Mouse (Mus musculus) small intestine, adult 10 weeks (tissue): Measurements from ENCODE around the gene Hdgfl2. TPM values are rescaled to one million over a fixed set of nuclear protein-coding genes. Genes with fewer than 3 reads are reported as not detected.

ENCODE experiments used
- polyA plus RNA-seq: library from polyadenylated mRNA; stranded (reverse); fragments of 350-450 nt; fragmentation: Illumina TruSeq; extraction: RNeasy Lipid Tissue Mini Kit (QIAGEN cat#74804); gene quantifications from one replicate; pipeline ENCODE4 v1.2.3, GENCODE M21; 2014; ENCODE audit warnings: low replicate concordance

Hdgfl2 gene
- 2.2 TPM for polyA plus RNA-seq

DNA sequence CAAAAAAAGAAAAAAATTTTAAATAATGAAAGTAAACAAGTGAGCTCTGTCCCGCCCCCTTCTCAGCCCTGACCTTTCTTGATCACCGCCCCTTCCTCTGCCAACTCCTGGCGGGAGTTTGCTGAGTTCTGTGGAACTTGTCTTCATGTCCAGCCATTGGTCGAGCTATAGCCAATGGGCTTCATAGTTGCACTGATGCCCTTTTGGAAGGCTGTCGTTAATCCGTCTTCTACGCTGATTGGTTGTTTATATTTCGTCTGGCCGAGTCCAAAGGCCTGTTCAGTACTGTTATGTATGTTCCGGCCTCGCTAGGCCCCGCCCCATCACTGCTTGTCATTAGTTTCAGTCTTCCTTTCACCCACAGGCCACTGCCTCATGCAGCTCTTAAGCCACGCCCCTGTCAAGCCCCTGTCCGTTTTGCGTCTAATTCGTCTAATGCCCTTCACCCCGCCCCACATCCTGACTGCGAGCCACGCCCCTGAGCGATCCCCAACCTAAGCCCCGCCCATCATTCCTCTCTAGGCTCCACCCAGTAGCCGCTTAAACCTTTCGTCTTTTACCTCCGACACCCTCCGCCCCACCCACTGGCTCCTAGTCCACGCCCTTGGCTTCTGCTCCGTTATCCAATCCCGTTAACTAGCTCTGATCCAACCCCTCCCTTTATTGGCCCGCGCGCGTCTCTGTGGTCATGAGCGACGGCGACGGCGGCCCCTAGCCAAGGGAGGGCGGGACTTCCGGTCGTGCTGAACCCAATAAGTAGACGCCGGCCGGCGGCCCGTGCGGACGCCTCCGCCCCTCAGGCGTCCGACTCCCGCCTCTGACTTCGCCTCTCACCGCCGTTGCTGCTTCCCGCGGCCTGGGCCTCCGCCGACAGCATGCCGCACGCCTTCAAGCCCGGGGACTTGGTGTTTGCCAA is at the start of gene Hdgfl2:
Gene Hdgfl2 (plus strand): TSS at position 755 of the 916 bp plus-strand sequence.

DNA sequence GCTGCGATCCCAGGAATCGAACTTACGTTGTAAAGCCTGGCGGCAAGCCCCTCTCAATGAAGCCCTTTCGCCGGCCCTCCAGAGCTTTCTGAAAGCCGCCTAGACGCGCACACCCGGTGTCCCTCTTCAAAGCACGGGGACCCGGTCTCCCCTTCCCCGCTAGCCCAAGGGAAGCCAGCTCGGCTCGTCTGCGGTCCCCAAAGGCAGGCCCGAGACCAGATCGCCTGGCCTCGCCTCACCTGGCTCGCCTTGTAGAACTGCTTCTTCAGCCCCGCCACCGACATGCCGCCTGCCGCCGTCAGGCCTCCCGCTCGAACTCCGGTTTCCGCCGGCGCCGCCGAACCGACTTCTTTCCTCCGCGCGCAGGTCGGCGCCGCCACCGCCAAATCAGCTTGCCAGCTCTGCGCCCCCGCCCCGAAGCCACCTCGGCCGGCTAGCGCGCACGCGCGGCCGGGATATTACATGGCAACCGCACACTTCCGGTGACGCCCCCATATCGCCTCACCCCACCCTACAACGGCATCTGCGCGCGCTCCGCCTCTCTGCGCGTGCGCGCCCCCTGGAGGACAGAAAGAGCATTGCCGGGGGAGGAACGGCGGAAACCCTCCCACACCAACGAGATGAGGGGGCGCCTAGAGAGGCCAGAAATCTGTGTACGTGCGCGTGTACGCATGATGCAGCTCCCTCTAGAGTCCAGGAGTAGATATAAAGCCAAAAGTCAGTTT is 43.1 kb upstream of the Hdgfl2 start, which contains the start of gene Sh3gl1:
Gene Sh3gl1 (minus strand): TSS at position 460 of the 725 bp plus-strand sequence.

DNA sequence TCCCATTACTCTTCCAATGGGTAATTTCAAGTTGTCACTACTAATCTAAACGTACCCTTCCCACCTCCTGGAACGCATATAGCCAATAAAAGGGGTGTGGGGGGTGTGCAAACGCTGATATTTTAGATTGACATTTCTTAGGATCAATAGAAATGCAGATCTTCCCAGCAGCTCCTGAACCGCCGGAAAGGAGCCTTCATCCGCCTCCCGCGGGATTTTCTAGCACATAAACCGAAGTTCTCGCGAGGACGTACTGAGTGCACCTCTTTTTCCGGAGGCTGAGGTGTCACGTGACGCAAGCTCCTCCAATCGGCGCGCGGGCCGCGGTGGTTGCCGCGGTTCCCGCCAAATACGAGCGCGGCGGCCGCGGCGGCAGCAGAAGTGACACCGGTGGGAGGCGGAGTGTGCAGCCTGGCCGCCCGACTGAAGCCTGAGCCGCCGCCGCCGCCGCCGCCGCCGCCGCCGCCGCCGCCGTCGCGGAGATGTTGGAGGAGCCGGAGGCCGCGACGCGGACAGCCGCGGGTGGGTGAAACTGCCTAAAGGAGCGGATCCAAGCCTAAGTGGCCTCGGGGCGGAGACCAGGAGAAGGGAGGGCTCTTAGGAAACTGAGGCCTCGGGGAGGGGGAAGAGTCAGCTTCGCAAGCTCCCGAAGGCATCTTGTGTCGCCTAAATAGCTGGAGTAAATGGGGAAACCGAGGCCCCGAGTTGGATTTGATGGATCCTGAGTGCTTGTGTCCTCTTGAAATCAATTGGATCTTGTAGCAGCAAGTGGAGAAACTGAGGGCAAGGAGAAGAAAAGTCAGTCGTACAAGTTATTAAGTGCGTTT is 39.2 kb upstream of the Hdgfl2 start, which contains the start of gene Chaf1a:
Gene Chaf1a (plus strand): TSS at position 410 of the 827 bp plus-strand sequence.

DNA sequence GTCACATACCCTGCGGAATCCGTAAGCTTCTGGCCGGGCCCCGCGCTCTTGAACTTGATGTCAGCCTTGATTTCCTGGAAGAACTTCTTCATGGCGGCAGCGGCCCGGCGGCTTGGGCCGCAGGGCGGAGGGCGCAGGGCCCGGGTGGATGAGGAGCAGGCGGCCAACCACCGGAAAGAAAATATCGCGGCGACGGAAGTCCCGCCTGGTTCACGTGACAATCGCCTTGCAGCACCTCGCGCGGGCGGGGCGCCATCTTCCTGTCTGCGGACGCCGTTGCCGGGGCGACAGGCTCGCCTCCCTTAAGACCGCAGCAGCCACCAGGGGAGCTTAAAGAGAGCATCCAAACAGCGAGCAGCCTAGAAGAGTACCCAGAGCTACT is 4.6 kb upstream of the Hdgfl2 start, which contains the start of gene Ubxn6:
Gene Ubxn6 (minus strand): TSS at position 202 of the 382 bp plus-strand sequence.

DNA sequence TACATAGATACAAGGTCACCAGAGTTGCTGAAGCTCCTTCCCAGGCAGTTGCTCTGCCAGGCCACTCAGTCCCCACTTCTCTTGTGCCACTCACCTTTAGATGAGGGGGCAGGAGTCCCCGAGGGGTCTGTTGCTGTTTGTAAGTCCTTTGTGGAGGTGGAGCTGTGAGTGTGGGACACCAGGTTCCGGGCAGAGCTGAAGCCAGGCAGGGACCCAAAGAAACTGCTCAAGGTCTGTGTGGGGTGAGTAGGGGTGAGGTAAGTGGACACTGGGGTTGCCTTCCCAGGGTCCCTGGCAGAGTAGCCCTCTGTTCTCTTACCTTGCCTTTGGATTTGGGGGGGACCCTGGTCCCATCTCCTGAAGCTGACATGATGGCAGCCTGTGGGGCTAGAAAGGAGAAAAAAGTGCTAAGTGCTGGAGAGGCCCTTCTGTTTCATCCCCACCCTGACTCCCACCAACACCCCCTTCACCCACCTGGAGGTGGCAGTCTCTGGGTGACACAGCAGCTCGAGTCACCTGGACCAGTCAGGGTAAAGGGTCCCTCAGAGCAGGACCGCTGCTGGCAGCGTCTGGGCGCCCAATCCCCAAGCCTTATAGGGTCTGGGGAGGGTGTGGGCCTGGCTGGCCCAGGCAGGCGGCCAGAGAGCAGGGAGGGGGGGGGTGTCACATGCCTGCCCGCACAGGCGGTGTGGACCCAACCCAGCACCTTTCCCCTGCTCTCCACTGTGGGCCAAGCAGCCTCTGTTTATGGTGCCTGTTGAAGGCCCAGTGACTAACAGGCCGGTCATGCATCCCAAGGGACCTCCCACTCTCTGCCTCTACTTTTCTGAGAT is 30.0 kb downstream of the Hdgfl2 start, which contains the start of gene Plin4:
Gene Plin4 (minus strand): TSS at position 585 of the 833 bp plus-strand sequence.

DNA sequence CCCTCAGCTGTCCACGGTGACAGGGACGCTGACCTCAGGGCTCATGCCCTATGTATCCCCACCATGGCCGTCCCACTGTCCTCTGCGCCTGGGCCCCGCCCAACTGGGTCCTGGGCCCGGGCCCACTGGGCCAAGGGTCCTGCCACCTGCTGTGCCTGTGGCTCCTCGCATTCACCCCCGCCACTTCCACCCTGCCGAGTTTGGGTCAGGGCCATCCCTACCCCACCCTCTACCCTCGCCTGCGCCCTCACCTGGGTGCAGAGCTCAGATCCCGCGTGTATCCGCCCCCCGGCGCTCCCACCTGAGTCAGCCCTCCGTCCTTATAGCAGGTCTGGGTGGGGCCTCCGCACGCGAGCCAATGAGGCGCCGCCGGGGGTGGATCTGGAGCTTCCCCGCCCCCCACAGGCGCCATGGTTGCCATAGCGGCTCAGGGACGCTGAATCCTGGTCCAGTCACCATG is 37.8 kb downstream of the Hdgfl2 start, which contains the start of gene Plin5:
Gene Plin5 (minus strand): TSS at position 346 of the 460 bp plus-strand sequence.

DNA sequence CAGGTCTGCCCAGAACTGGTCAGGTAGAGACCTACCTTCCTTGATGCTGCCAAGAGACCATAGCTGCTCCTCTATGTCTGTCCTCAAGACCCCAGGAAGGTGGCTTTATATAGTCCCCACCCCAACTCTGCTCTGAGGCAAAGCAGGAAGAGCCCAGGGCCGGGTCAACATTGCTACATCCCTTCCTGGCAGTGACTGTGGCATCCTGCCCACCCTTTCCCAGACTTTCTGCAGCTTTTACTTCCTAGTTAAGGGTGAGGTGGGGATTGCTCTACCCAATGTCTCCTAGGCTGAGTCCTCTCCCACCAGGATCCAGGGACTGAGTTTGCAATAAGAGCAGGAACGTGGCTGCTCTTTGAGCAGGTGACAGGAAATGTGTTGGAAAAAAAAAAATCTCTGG is 42.4 kb downstream of the Hdgfl2 start, which contains the start of gene Lrg1:
Gene Lrg1 (minus strand): TSS at position 176 of the 400 bp plus-strand sequence.

DNA sequence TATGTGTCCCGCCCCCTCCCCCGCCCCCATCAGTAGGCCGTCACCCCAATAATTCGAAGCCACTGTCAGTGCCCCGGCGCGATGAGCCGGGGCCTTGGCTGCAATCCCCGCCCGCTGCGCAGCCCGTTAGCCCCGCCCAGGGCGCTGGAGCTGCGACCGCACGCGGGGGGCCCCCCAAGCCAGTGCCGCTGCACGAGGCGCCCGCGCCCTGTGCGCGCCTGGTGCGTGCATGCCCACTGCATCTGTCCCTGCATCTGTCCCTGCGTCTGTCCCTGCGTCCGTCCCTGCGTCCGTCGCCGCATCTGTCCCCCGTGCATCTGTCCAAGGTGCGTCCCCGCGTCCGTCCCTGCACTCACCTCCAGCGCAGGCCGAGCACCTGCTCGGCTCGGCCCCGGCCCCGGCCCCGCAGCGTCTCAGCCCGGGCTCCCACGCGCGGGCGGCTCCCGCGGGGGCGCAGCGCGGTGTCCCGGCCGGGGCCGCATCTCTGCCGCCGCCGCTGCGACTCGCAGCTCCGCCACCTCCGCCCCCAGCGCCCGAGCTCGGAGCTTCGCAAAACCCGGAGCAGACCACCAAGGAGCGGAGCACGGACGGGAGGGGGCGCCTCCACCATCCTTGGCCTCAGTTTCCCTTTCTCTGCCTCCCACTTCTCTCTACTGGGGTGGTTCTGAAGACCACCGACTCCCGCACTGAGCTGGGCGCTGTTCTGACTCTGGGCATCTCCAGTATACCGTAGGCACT is 60.6 kb downstream of the Hdgfl2 start, which contains the start of gene Sema6b:
Gene Sema6b (minus strand): TSS at position 486 of the 738 bp plus-strand sequence.

Other genes with a start within 250 kb of the Hdgfl2 start
- gene Zfp119a, start 200.7 kb upstream of the Hdgfl2 start, polyA plus RNA-seq: 19.6 TPM
- gene Zfp959, start 187.5 kb upstream of the Hdgfl2 start, polyA plus RNA-seq: 40.5 TPM
- 20.5 TPM for gene Zfp119b, start 130.1 kb upstream of the Hdgfl2 start, polyA plus RNA-seq
- not detected for gene Ebi3, start 127.0 kb upstream of the Hdgfl2 start, polyA plus RNA-seq
- gene Yju2, start 120.5 kb upstream of the Hdgfl2 start, polyA plus RNA-seq: not detected
- not detected for gene Shd, start 109.2 kb upstream of the Hdgfl2 start, polyA plus RNA-seq
- gene Fsd1, start 93.1 kb upstream of the Hdgfl2 start, polyA plus RNA-seq: not detected
- gene Stap2, start 74.0 kb upstream of the Hdgfl2 start, polyA plus RNA-seq: 15.4 TPM
- 0.63 TPM for gene Mpnd, start 73.9 kb upstream of the Hdgfl2 start, polyA plus RNA-seq
- gene Sh3gl1, start 43.0 kb upstream of the Hdgfl2 start, polyA plus RNA-seq: 0.52 TPM
- gene Chaf1a, start 39.2 kb upstream of the Hdgfl2 start, polyA plus RNA-seq: 0.26 TPM
- gene Ubxn6, start 4.6 kb upstream of the Hdgfl2 start, polyA plus RNA-seq: 14.4 TPM
- gene Plin4, start 30.2 kb downstream of the Hdgfl2 start, polyA plus RNA-seq: 0.41 TPM
- gene Plin5, start 38.0 kb downstream of the Hdgfl2 start, polyA plus RNA-seq: not detected
- not detected for gene Lrg1, start 42.4 kb downstream of the Hdgfl2 start, polyA plus RNA-seq
- gene Sema6b, start 60.7 kb downstream of the Hdgfl2 start, polyA plus RNA-seq: not detected
- 0.97 TPM for gene Tnfaip8l1, start 82.8 kb downstream of the Hdgfl2 start, polyA plus RNA-seq
- 5.6 TPM for gene Mydgf, start 104.3 kb downstream of the Hdgfl2 start, polyA plus RNA-seq
- gene Dpp9, start 139.3 kb downstream of the Hdgfl2 start, polyA plus RNA-seq: 0.15 TPM
- 2.2 TPM for gene Fem1a, start 177.2 kb downstream of the Hdgfl2 start, polyA plus RNA-seq
- gene Ticam1, start 197.2 kb downstream of the Hdgfl2 start, polyA plus RNA-seq: 0.63 TPM
- gene Plin3, start 213.2 kb downstream of the Hdgfl2 start, polyA plus RNA-seq: 90.5 TPM
- not detected for gene Arrdc5, start 220.7 kb downstream of the Hdgfl2 start, polyA plus RNA-seq
- 12.6 TPM for gene Uhrf1, start 223.7 kb downstream of the Hdgfl2 start, polyA plus RNA-seq
- 0.52 TPM for gene Kdm4b, start 246.4 kb downstream of the Hdgfl2 start, polyA plus RNA-seq